Mouse (Mus musculus) erythroblast, embryonic 14.5 days (primary cell): ENCODE measurements around the gene Tmsb4x.

ENCODE experiments used
- GATA1 ChIP-seq: IDR thresholded peaks from 2 replicates; pipeline ENCODE4 v1.6.1; 2012; ENCODE audit warnings: low read length, inconsistent platforms, mixed read lengths
- TAL1 ChIP-seq: IDR thresholded peaks from 3 replicates; pipeline ENCODE4 v1.6.1; 2012; ENCODE audit warnings: low read length, inconsistent platforms, mixed read lengths

DNA sequence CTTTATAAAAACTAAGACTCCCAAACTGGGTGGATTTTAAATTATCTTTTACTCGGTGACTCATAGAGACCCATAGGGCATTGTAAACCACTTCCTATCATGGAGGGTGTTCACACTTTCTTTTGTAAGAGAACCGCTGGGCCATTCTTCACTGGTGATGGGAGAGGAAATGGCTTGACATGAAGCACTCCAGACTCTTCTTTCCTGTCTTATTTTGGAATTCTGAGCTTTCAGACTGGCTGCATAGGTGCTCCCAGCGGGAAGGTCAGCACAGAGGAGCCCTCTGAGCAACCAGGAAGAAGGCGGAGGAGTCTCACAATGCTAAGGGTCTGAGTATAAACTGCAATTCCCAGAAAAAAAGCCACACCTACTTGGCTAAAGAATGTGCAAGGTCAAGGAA, 51.4 kb downstream of the Tmsb4x start:
- TF ChIP-seq TAL1 = no peak
- no peak for TF ChIP-seq GATA1
